Mouse (Mus musculus) liver, embryonic 13.5 days (tissue): ENCODE results near the gene Erc2. TPM values are rescaled to one million over a fixed set of nuclear protein-coding genes. Genes with fewer than 3 reads are reported as not detected.

Experiments used
- ATAC-seq: fragments of 200-750 bp; cut with Nextera tagmentation; 2 replicates; pipeline ENCODE4 v1.8.0; 2017; ENCODE audit warnings: low read depth, mild to moderate bottlenecking, moderate number of reproducible peaks, moderate library complexity
- DNase-seq: peaks from one replicate; pipeline ENCODE4 v3.0.0; 2022
- H3K27ac ChIP-seq: fragments of 300-500 bp; sonication (generic); 2 replicates; pipeline ENCODE4 v1.5.1; 2015; ENCODE audit warnings: moderate library complexity, mild to moderate bottlenecking, inconsistent platforms
- H3K27me3 ChIP-seq: fragments of 300-500 bp; sonication (generic); 2 replicates; pipeline ENCODE4 v1.6.1; 2015; ENCODE audit warnings: mild to moderate bottlenecking, inconsistent platforms
- H3K36me3 ChIP-seq: fragments of 300-500 bp; sonication (generic); 2 replicates; pipeline ENCODE4 v1.6.1; 2015; ENCODE audit warnings: mild to moderate bottlenecking, inconsistent platforms
- H3K4me1 ChIP-seq: fragments of 300-500 bp; sonication (generic); replicated peaks from 2 replicates; pipeline ENCODE4 v1.6.1; 2015; ENCODE audit warnings: inconsistent platforms
- H3K4me2 ChIP-seq: fragments of 300-500 bp; sonication (generic); 2 replicates; pipeline ENCODE4 v1.6.1; 2015; ENCODE audit warnings: inconsistent platforms, mild to moderate bottlenecking, moderate library complexity
- H3K4me3 ChIP-seq: fragments of 300-500 bp; sonication (generic); replicated peaks from 2 replicates; pipeline ENCODE4 v1.5.1; 2015; ENCODE audit warnings: mild to moderate bottlenecking, inconsistent platforms
- H3K9ac ChIP-seq: fragments of 300-500 bp; sonication (generic); 2 replicates; pipeline ENCODE4 v1.6.1; 2015; ENCODE audit warnings: mild to moderate bottlenecking, inconsistent platforms
- H3K9me3 ChIP-seq: fragments of 300-500 bp; sonication (generic); replicated peaks from 2 replicates; pipeline ENCODE4 v1.6.1; 2016; ENCODE audit warnings: inconsistent platforms
- WGBS: fragments of 180-500 bp; shearing (Covaris S2); methylation state at CpG from one replicate; pipeline ENCODE4 v1.1.7; 2015; ENCODE audit not compliant: insufficient replicate concordance; 5-methylcytosine and 5-hydroxymethylcytosine counted together
- polyA plus RNA-seq: library from polyadenylated mRNA; unstranded; fragments of >200 nt; fragmentation: Nextera tagmentation; extraction: Ambion mirVana; gene quantifications from 2 replicates; pipeline ENCODE4 v1.2.1, GENCODE M21; 2015

Erc2 gene
- polyA plus RNA-seq, 1 experiment from 2014 or later: 0.82 TPM

DNA sequence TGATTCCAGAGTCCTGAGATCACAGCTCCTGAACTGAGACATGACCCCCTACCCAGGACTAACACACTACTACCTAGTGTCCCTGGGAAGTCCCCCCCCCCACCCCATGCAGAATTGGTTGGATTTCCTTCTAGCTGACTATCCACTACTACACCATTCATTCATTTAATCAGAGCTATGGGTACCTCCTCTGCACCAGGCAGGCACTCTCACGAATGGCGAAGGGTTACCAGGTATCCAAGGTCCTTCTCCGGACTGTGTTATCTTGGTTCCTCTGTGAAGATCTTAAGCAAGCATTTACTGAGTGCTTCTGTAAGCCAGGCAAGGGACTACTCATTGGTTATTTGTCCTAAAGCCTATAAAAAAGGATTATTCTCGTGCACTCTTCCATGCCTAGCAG is 737.8 kb downstream of the Erc2 start:
- Histone ChIP-seq H3K27me3 (no peaks in the 10 kb centered on the region), H3K4me1 (no peaks in the 10 kb centered on the region), H3K27ac (no peak overlapping the region), H3K4me2 (no peak overlapping the region), H3K36me3 (no peaks in the 10 kb centered on the region), H3K9me3 (no peaks in the 10 kb centered on the region), H3K4me3 (no peak overlapping the region), H3K9ac (no peak overlapping the region)
- WGBS: 58% methylated on average over 4 of the region's 4 CpGs
- no peak for ATAC-seq
- no peak for DNase-seq

DNA sequence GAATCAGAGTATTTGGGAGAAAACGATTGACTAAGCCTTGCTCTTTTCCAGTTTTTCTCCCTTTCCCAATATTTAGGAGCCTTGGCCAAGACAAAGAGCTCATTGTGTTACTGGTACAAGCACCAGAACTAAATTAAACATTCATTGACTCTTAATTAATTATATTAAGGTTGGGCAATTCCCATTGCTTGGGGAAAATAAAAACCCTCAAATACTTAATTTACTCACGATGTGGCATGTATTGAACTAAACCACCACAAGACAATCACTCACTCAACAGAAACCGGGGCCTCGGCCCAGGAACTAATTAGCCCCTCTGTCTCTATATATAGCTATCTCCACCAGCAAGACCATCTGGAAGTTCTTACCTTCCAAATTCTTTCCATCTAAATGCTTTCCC is 740.1 kb downstream of the Erc2 start:
- Histone ChIP-seq H3K27me3 (no peaks in the 10 kb centered on the region), H3K4me1 (no peaks in the 10 kb centered on the region)
- 60% methylated on average over 4 of the region's 4 CpGs for WGBS

DNA sequence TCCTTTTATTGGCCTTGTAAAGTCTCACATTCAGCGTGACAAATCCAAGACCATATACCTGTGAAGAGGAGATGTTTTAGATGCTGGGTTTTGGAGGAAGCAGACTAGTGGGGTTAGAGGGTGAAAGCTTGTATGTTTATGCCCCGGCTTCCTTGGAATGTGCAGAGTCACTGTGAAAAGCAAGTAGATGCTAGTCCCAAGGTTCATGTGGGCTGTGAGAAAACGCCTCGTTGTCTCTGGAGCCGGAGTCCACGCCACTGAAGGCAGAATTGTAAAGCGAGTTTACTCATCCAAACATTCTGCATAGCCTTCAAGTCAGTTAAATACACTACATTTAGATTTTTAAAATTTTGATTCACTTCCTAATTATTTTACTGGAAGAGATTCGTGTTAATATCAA is 748.5 kb downstream of the Erc2 start:
- WGBS: 51% methylated on average over 8 of the region's 8 CpGs
- H3K9me3 ChIP-seq: no peaks in the 10 kb centered on the region
- ATAC-seq (no peak), DNase-seq (no peak)
- no peaks in the 10 kb centered on the region for H3K27me3 ChIP-seq
- no peak overlapping the region for H3K4me3 ChIP-seq
- no peak overlapping the region for H3K9ac ChIP-seq
- no peaks in the 10 kb centered on the region for H3K4me1 ChIP-seq
- no peak overlapping the region for H3K27ac ChIP-seq
- H3K4me2 ChIP-seq: no peak overlapping the region
- H3K36me3 ChIP-seq: no peaks in the 10 kb centered on the region

More for the DNA sequence above, 740.1 kb downstream of the Erc2 start:
- Histone ChIP-seq H3K36me3 (no peaks in the 10 kb centered on the region), H3K9me3 (no peaks in the 10 kb centered on the region), H3K4me2 (no peak overlapping the region), H3K9ac (no peak overlapping the region), H3K4me3 (no peak overlapping the region), H3K27ac (no peak overlapping the region)
- ATAC-seq (no peak), DNase-seq (no peak)

DNA sequence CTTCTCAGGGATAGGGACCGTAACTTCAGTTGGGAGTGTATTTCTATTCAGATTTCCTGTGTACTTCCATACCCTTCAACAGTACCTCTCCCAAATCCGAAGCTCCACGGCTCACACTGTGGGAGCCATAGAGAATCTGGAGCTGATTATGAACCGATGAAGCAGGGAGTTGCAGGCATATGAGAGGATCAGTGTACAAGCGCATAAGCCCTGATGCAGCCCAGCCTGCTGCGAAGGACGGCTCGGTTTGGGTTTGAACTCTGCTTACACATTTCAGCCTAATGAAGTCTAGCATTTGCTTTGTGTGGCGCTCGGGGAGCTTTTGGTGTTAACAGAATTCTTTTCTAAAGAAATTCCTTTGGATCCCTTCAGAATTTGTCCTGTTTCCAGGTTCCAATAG is 749.4 kb downstream of the Erc2 start:
- ATAC-seq (no peak), DNase-seq (no peak)
- no peaks in the 10 kb centered on the region for H3K9me3 ChIP-seq
- H3K27me3 ChIP-seq: no peaks in the 10 kb centered on the region
- no peak overlapping the region for H3K4me3 ChIP-seq
- no peak overlapping the region for H3K27ac ChIP-seq
- WGBS: 78% methylated on average over 10 of the region's 10 CpGs
- no peak overlapping the region for H3K9ac ChIP-seq
- H3K4me2 ChIP-seq: no peak overlapping the region
- H3K36me3 ChIP-seq: no peaks in the 10 kb centered on the region
- no peaks in the 10 kb centered on the region for H3K4me1 ChIP-seq

DNA sequence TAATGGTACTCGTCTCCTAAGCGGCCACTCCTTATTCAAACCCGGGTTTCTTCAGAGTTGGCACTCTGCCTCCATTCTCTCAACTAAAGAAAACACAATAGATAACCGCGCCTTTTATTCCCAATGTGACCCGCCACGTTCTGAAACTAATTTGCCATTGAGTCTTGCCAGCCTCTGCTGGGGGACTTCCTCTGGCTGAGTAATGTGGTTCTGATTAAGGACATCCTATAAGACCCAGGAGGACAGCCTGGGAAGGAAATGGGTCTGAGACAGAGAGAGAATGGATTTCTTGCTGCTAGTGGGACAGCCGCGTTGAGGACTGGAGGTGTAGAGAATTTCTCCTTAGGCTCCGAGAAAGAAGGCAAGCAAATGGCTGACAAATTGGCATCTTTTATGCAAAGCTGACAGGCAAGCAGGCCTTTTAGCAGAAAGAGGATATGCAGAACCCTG is 753.4 kb downstream of the Erc2 start:
- no peaks in the 10 kb centered on the region for H3K27me3 ChIP-seq
- no peak overlapping the region for H3K27ac ChIP-seq
- no peak overlapping the region for H3K4me2 ChIP-seq
- no peak overlapping the region for H3K9ac ChIP-seq
- DNase-seq (no peak), ATAC-seq (no peak)
- WGBS: 26% methylated on average over 10 of the region's 10 CpGs
- H3K36me3 ChIP-seq: no peaks in the 10 kb centered on the region
- H3K9me3 ChIP-seq: no peaks in the 10 kb centered on the region
- no peak overlapping the region for H3K4me3 ChIP-seq
- H3K4me1 ChIP-seq: no peaks in the 10 kb centered on the region

DNA sequence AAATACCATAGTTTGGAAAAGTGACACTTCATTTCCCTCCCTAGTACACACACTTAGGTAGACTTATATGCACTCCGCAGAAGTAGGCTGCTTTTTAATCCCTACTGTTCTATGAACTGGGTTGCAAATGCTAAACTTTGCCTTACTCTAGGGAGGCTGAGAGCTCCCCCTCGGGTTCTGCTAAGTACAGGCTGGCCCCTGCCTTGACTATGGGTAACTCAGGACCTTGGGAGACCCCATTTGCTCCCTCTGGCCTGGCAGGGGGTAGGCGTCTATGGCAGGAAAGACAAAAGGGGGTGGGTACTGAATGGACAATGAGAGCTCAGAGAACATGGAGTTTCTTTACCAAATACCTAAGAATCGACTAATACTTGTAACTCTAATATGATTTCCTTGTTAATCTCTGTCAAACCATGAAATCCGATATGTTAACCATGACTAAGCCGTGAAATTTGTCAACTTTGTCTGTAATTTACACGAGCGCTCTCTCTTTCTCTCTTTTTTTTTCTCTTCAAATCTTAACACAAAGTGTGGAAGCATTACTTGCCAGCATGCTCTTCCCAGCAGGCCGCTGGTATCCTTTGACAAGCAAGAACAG is 754.1 kb downstream of the Erc2 start:
- ATAC-seq: no peak
- Histone ChIP-seq H3K4me3 (no peak overlapping the region), H3K36me3 (no peaks in the 10 kb centered on the region), H3K27ac (no peak overlapping the region), H3K9me3 (no peaks in the 10 kb centered on the region), H3K4me2 (no peak overlapping the region), H3K4me1 (no peaks in the 10 kb centered on the region), H3K27me3 (no peaks in the 10 kb centered on the region), H3K9ac (no peak overlapping the region)
- 58% methylated on average over 9 of the region's 9 CpGs for WGBS
- no peak for DNase-seq

DNA sequence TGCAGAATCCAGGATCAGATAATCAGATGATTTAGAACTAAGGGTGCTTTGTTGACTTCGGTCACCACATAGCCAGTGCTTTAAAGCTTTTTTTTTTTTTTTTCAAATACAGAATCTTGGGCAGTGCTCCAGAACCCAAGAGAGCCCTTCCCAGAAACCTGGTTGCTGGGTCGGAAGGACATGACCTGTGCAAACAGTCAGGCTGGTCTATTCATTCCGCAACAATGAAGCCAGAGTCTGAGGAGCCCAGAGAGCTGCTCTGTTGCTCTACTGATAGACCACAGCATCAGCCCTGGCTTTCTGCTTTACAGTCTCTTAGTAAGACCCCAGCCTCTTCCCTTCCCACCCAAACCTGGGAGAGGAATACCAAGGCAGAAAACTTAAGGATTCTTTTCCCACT is 755.3 kb downstream of the Erc2 start:
- no peaks in the 10 kb centered on the region for H3K9me3 ChIP-seq
- 59% methylated on average over 3 of the region's 3 CpGs for WGBS
- no peaks in the 10 kb centered on the region for H3K27me3 ChIP-seq
- no peak overlapping the region for H3K4me2 ChIP-seq
- H3K4me3 ChIP-seq: no peak overlapping the region
- no peaks in the 10 kb centered on the region for H3K4me1 ChIP-seq
- H3K36me3 ChIP-seq: no peaks in the 10 kb centered on the region
- no peak overlapping the region for H3K27ac ChIP-seq
- no peak overlapping the region for H3K9ac ChIP-seq
- no peak for DNase-seq
- no peak for ATAC-seq

DNA sequence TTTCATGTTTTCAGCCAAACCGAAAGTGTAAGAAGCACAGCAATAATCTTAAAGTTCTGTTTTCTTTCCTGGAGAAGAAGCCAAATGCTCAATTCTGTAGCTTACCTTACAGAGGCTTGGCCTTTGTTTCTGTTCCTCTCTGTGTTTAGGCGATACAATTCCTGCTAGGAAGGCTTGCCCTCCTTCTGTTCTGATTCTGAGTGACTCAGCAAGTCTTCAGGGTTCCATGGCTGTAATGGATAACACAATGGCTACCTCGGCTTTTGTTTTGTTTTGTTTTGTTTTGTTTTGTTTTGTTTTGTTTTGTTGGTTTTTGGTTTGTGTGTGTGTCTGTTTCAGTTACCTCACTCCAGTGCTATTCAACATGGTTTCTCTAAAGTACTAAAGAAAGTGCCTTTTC is 757.9 kb downstream of the Erc2 start:
- no peaks in the 10 kb centered on the region for H3K4me1 ChIP-seq
- no peak for ATAC-seq
- H3K27ac ChIP-seq: no peak overlapping the region
- no peaks in the 10 kb centered on the region for H3K36me3 ChIP-seq
- no peak overlapping the region for H3K4me2 ChIP-seq
- no peaks in the 10 kb centered on the region for H3K9me3 ChIP-seq
- WGBS: 45% methylated on average over 3 of the region's 3 CpGs
- no peak for DNase-seq
- no peak overlapping the region for H3K4me3 ChIP-seq
- no peaks in the 10 kb centered on the region for H3K27me3 ChIP-seq
- H3K9ac ChIP-seq: no peak overlapping the region

DNA sequence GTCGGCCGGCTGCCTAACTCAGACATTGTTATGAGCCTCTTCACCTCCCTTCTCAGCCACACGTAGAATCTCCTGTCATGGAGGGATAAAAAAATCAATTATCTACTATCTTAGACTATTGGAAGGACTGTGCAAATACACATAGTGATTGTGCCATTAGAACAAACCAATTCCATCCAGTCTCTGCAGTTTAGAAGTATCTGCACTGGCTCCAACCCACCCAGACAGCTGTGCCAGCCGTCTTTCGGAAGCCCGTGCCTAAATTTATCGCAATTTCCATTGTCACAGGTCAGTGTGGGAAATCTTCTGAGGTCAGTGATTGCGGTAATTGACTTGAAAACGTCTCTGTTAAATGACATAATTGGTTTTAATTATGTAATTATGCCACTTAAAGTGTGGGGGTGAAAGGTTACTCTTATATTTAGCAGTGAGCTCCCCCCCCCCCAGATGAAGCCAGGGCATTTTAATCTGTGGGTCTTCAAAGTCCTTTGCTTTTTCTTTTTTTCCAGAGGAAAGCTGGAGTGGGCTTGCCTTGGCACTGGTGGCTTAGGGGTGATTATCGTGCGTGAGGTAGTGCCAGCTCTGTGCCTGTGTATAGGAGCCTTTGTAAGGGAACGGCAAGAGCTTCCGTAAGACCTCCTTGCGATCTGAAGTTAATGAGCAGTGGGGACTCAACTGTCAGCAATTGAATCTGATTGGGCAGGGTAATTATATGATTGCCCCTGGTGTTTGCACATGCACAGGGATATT is 759.7 kb downstream of the Erc2 start:
- no peak overlapping the region for H3K4me3 ChIP-seq
- H3K27ac ChIP-seq: no peak overlapping the region
- no peaks in the 10 kb centered on the region for H3K9me3 ChIP-seq
- no peaks in the 10 kb centered on the region for H3K27me3 ChIP-seq
- H3K4me1 ChIP-seq: no peaks in the 10 kb centered on the region
- H3K4me2 ChIP-seq: no peak overlapping the region
- whole genome bisulfite sequencing: 65% methylated on average over 14 of the region's 14 CpGs
- no peak for DNase-seq
- H3K36me3 ChIP-seq: no peaks in the 10 kb centered on the region
- ATAC-seq: no peak
- H3K9ac ChIP-seq: no peak overlapping the region

DNA sequence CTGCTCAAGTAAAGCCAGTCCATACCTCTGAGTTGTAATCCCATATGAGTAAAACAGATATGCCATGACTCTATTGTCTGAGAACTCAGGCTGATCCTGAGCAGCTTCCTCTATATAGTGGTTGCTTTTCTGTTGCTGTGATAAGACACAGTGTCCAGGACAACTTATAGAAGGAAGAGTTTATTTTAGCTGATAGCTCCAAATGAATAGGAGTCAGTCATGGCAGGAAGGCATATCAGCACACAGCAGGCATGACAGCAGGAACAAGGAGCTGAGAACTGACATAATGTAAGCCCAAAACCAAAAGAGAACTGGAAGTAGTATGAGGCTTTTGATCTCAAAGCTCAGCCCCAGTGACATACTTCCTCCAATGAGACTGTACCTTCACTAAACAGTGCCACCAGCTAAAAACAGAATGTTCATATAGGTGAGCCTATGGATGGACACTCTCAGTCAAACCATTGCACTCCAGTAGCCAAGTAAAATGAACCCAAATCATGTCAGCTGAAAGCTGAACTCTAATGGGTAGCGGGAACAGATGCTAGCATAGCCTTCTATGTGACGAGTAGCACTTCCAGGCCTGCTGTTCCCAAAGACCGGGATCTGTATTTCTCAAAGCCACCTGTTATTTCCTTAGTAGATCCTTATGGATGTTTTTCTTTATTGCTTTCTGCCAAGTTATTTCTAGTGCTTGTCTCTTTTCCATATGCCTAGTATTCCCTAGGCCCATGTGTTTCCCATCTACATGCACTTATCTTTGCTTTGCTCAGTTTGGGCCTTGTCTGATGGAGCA is 764.8 kb downstream of the Erc2 start:
- 72% methylated on average over 3 of the region's 3 CpGs for WGBS
- H3K4me1 ChIP-seq: no peaks in the 10 kb centered on the region
- H3K9me3 ChIP-seq: no peaks in the 10 kb centered on the region
- ATAC-seq (no peak), DNase-seq (no peak)
- no peak overlapping the region for H3K9ac ChIP-seq
- H3K36me3 ChIP-seq: no peaks in the 10 kb centered on the region
- H3K27me3 ChIP-seq: no peaks in the 10 kb centered on the region
- H3K27ac ChIP-seq: no peak overlapping the region
- no peak overlapping the region for H3K4me2 ChIP-seq
- no peak overlapping the region for H3K4me3 ChIP-seq

DNA sequence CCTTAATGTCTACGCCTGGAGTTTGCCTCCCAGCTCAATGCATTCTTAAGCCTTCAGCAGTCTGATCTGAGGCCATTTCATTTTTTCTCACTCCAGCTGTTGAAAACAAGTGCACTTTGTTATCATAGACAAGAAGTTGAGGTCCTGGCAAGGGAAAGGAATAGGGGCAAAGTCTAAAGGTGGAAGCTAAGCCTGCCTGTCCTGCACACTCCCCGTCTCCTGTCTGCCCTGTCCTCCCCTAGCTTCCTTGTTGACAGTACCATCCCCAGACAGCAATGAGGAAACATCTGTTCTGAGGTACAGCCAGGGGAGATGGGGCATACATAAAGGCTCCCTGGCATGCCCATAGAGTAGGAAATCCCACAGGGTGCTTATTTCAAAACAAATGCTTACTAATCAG is 776.7 kb downstream of the Erc2 start:
- no peak for DNase-seq
- no peak overlapping the region for H3K9ac ChIP-seq
- no peak overlapping the region for H3K27ac ChIP-seq
- no peaks in the 10 kb centered on the region for H3K9me3 ChIP-seq
- H3K4me3 ChIP-seq: no peak overlapping the region
- no peaks in the 10 kb centered on the region for H3K27me3 ChIP-seq
- H3K4me2 ChIP-seq: no peak overlapping the region
- no peaks in the 10 kb centered on the region for H3K36me3 ChIP-seq
- WGBS: 39% methylated on average over 2 of the region's 2 CpGs
- no peak for ATAC-seq
- no peaks in the 10 kb centered on the region for H3K4me1 ChIP-seq
